Mouse (Mus musculus) embryonic facial prominence, embryonic 15.5 days (tissue): ENCODE data around the gene Olfr1061. TPM values are rescaled to one million over a fixed set of nuclear protein-coding genes. Genes with fewer than 3 reads are reported as not detected.
"Not testable (repeated sequence)": the region's sequence is repeated elsewhere in the genome, so short reads cannot be mapped to it uniquely, and the experiment has no call there.

Source experiments
- ATAC-seq: fragments of 200-750 bp; cut with Nextera tagmentation; 2 replicates; pipeline ENCODE4 v1.8.0; 2017; ENCODE audit warnings: low read depth, moderate TSS enrichment; ENCODE audit not compliant: insufficient number of reproducible peaks, low FRiP score, low TSS enrichment
- H3K27ac ChIP-seq: fragments of 300-500 bp; sonication (generic); replicated peaks from 2 replicates; pipeline ENCODE4 v1.5.1; 2015; ENCODE audit warnings: mild to moderate bottlenecking, inconsistent platforms
- H3K27me3 ChIP-seq: fragments of 300-500 bp; sonication (generic); 2 replicates; pipeline ENCODE4 v1.6.1; 2015; ENCODE audit warnings: inconsistent platforms
- H3K36me3 ChIP-seq: fragments of 300-500 bp; sonication (generic); 2 replicates; pipeline ENCODE4 v1.6.1; 2015; ENCODE audit warnings: mild to moderate bottlenecking, inconsistent platforms
- H3K4me1 ChIP-seq: fragments of 300-500 bp; sonication (generic); 2 replicates; pipeline ENCODE4 v1.6.1; 2015; ENCODE audit warnings: inconsistent platforms
- H3K4me2 ChIP-seq: fragments of 300-500 bp; sonication (generic); replicated peaks from 2 replicates; pipeline ENCODE4 v1.6.1; 2015; ENCODE audit warnings: mild to moderate bottlenecking, inconsistent platforms
- H3K4me3 ChIP-seq: fragments of 300-500 bp; sonication (generic); replicated peaks from 2 replicates; pipeline ENCODE4 v1.5.1; 2015; ENCODE audit warnings: mild to moderate bottlenecking, inconsistent platforms
- H3K9ac ChIP-seq: fragments of 300-500 bp; sonication (generic); 2 replicates; pipeline ENCODE4 v1.6.1; 2015; ENCODE audit warnings: inconsistent platforms
- H3K9me3 ChIP-seq: fragments of 300-500 bp; sonication (generic); replicated peaks from 2 replicates; pipeline ENCODE4 v1.6.1; 2016; ENCODE audit warnings: inconsistent platforms
- WGBS: fragments of 180-500 bp; shearing (Covaris S2); methylation state at CpG from one replicate; pipeline ENCODE4 v1.1.7; 2015; 5-methylcytosine and 5-hydroxymethylcytosine counted together
- polyA plus RNA-seq: library from polyadenylated mRNA; unstranded; fragments of >200 nt; fragmentation: Nextera tagmentation; extraction: Ambion mirVana; gene quantifications from 2 replicates; pipeline ENCODE4 v1.2.1, GENCODE M21; 2015

Gene Olfr1061
- not detected in 2 replicates for polyA plus RNA-seq

DNA sequence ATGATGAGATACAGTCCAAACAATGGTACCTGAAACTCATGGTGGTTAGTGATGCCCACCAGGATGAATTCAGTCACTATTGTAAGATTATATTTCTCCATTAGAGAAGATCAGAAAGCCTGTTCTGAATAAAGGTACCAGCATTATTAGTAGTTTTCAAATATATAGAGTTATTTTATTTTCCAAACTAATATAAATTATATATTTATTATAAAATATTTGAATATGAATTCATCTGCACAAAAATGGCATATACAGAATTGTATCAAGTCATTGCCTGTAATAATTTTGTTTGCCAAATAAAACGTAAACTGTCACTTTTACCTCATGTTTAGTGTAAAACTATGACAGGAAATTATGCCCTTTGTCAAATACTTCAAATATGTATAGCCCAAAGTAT is at the start of gene Olfr1061:
Gene Olfr1061, minus strand, starts transcription at position 101 of the 400 bp plus-strand sequence.
- no peak within 1 kb of the TSS for H3K27ac ChIP-seq
- H3K9ac ChIP-seq = no peak within 1 kb of the TSS
- no peaks in the 10 kb centered on the region for H3K4me1 ChIP-seq
- no peak within 1 kb of the TSS for H3K4me2 ChIP-seq
- WGBS = 77% methylated on average over 1 of the region's 1 CpGs
- H3K4me3 ChIP-seq = no peak within 1 kb of the TSS
- no peaks in the 10 kb centered on the region for H3K9me3 ChIP-seq
- no peaks in the 10 kb centered on the region for H3K27me3 ChIP-seq
- no peak for ATAC-seq
- H3K36me3 ChIP-seq = no peaks in the 10 kb centered on the region

DNA sequence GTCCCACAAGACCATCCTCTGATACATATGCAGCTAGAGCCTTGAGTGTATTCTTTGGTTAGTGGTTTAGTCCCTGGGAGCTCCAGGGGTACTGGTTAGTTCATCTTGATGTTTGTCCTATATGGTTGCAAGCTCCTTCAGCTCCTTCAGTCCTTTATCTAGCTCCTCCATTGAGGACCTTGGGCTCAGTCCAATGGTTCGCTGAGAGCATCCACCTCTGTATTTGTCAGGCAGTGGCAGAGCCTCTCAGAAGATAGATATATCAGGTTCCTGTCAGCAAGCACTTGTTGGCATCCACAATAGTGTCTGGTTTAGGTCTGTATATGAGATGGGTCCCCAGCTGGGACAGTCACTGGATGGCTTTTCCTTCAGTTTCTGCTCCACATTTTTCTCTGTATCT is 46.6 kb upstream of the Olfr1061 start:
- Histone ChIP-seq H3K27me3 (no peaks in the 10 kb centered on the region), H3K9ac (no peak overlapping the region), H3K4me1 (no peaks in the 10 kb centered on the region), H3K4me2 (no peak overlapping the region), H3K9me3 (no peaks in the 10 kb centered on the region), H3K27ac (no peak overlapping the region), H3K4me3 (no peak overlapping the region), H3K36me3 (no peaks in the 10 kb centered on the region)
- no peak for ATAC-seq
- WGBS = 85% methylated on average over 1 of the region's 1 CpGs

DNA sequence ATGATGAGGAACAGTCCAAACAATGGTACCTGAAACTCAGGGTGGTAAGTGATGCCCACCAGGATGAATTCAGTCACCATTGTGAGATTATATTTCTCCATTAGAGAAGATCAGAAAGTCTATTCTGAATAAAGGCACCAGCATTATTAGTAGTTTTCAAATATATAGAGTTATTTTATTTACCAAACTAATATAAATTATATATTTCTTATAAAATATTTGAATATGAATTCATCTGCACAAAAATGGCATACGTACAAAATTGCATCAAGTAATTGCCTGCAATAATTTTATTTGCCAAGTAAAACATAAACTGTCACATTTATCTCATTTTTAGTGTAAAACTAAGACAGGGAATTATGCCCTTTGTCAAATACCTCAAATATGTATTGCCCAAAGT is 42.3 kb upstream of the Olfr1061 start, which contains the start of gene Olfr1066:
Gene Olfr1066, minus strand, starts transcription at position 101 of the 400 bp plus-strand sequence.
- ATAC-seq = no peak
- Histone ChIP-seq H3K27me3 (no peaks in the 10 kb centered on the region), H3K9me3 (no peaks in the 10 kb centered on the region), H3K9ac (no peak within 1 kb of the TSS), H3K4me3 (no peak within 1 kb of the TSS), H3K27ac (no peak within 1 kb of the TSS), H3K36me3 (no peaks in the 10 kb centered on the region), H3K4me2 (no peak within 1 kb of the TSS), H3K4me1 (no peaks in the 10 kb centered on the region)
- 85% methylated on average over 1 of the region's 1 CpGs for whole genome bisulfite sequencing

DNA sequence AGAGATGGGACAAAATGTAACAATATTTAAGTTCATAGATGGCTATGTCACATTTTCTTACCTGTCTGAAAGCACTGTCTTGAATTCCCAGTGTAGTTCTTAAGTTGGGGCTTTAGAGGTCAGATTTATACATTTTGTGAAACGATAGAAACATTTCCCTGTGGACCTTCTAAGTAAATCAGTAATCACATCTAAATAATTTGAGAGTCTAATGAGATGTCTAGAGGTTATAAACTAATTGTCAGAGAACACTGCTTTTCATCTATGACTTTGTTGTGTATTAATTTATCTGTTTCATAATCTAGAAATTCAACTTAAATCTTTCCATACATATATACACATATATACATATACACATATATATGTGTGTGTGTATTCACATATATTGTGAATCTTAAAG is 36.6 kb upstream of the Olfr1061 start, which contains the start of gene Olfr1065:
Gene Olfr1065, minus strand, starts transcription at position 101 of the 400 bp plus-strand sequence.
- ATAC-seq, H3K27ac ChIP-seq, H3K36me3 ChIP-seq, H3K9ac ChIP-seq, H3K4me1 ChIP-seq, H3K4me2 ChIP-seq, H3K4me3 ChIP-seq, H3K27me3 ChIP-seq, H3K9me3 ChIP-seq: not testable (repeated sequence)
- WGBS = 75% methylated on average over 1 of the region's 1 CpGs

DNA sequence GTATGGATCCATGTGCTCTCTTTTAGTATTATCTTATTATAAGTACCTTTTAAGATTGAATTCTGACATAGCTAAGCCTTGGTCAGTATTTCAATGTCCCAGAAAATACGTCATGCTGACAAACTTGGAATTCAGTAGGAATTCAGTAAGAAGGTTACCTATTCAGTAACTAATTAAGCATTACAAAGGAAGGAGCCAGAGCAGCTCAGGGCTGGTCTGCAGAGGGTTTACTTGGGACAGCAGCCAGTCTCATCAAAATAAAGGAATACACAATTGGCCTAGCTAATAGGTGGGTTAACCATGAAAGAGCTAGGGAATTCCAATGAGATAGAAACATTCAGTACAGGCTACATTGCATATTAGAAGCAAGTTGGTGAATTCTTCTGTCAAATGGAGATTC is 28.3 kb upstream of the Olfr1061 start:
- H3K27me3 ChIP-seq, H3K27ac ChIP-seq, H3K4me2 ChIP-seq, H3K4me3 ChIP-seq, ATAC-seq, H3K9me3 ChIP-seq, H3K4me1 ChIP-seq, H3K36me3 ChIP-seq, H3K9ac ChIP-seq: not testable (repeated sequence)
- WGBS = 69% methylated on average over 1 of the region's 1 CpGs

DNA sequence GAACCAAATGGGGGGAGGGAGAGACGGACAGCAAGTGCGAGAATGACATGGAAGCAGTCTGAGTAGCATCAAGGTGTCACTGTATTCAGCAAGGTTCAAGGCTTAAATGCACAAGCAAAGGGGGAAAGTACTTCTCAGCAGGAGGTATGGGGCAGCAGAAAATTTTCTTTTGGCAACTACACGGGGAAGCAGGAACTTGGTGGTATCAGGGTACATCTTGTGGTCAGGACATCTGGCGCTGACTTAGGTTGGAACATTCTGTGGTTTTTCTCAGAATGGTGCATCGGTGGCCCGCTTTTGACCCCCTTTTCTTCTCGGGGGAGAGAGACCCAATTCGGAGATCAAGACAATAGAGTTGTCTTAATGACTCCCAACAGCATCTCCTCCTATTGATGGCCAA is 14.7 kb upstream of the Olfr1061 start:
- not testable (repeated sequence) for H3K27me3 ChIP-seq, ATAC-seq, H3K9ac ChIP-seq, H3K4me2 ChIP-seq, H3K36me3 ChIP-seq, H3K9me3 ChIP-seq, H3K4me1 ChIP-seq, H3K4me3 ChIP-seq, H3K27ac ChIP-seq
- 75% methylated on average over 8 of the region's 8 CpGs for WGBS

DNA sequence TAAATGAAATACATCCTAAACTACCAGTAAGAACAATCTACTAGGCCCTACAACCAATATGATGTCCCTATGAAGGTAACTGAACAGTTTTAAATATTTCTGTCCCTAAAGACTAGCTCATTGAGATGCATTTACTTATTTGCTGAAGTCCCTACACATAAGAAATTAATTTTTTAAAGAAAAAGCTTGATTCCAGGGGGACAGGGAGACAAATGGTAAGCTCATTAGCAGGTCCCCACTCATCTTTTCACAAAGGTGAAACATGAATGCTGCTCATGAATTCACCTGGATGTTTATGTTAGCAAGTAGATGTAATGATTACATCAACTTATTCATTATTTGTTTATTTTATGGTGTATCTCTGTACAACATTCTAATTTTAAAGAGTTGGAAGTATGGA is 12.8 kb upstream of the Olfr1061 start, which contains the start of gene Olfr1062:
Gene Olfr1062, minus strand, starts transcription at position 101 of the 400 bp plus-strand sequence.
- not testable (repeated sequence) for H3K27ac ChIP-seq, H3K36me3 ChIP-seq, H3K9ac ChIP-seq, H3K27me3 ChIP-seq, H3K4me1 ChIP-seq, H3K9me3 ChIP-seq, ATAC-seq, H3K4me3 ChIP-seq, H3K4me2 ChIP-seq

DNA sequence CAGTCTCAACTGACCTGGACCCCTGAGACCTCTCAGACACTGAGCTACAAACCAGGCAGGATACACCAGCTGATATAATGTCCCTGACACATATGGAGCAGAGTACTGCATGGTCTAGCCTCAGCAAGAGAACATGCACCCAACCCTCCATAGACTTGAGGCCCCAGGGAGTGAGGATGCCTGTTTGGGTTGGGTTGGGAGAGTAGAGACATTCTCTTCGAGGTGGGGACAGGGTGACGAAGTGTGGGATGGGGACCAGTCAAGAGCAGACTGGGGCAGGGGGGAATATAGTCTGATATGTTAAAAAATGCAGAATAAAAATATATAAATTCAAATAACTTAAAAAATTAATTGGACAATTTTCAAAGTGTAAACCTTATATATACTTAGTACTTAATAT is 18.7 kb downstream of the Olfr1061 start:
- Histone ChIP-seq H3K4me3 (no peak overlapping the region), H3K9me3 (no peaks in the 10 kb centered on the region), H3K4me1 (no peaks in the 10 kb centered on the region), H3K36me3 (no peaks in the 10 kb centered on the region), H3K9ac (no peak overlapping the region), H3K27me3 (no peaks in the 10 kb centered on the region), H3K27ac (no peak overlapping the region), H3K4me2 (no peak overlapping the region)
- WGBS = 88% methylated on average over 2 of the region's 2 CpGs
- no peak for ATAC-seq

DNA sequence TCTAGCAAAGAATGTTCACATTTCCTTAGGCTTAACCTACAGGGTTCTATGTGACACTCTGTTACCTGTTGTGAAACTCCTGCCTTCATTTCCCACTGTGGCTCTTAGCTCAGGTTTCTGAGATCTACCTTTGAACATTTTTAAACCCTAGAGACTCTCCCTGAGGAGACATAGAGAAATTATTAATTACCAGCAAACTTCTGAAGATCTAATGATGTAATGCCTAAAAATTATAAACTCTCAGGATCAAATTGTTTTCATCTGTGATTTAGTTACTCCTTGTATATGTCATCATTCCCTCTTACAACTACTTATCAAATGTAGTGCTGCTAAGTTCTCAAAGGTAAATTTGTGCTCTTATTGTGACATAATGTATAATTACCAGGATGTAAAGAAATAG is 25.4 kb downstream of the Olfr1061 start, which contains the start of gene Olfr1058:
Gene Olfr1058, minus strand, starts transcription at position 101 of the 400 bp plus-strand sequence.
- not testable (repeated sequence) for H3K36me3 ChIP-seq, H3K27me3 ChIP-seq, H3K4me3 ChIP-seq, H3K4me1 ChIP-seq, H3K4me2 ChIP-seq, H3K27ac ChIP-seq, ATAC-seq, H3K9me3 ChIP-seq, H3K9ac ChIP-seq

DNA sequence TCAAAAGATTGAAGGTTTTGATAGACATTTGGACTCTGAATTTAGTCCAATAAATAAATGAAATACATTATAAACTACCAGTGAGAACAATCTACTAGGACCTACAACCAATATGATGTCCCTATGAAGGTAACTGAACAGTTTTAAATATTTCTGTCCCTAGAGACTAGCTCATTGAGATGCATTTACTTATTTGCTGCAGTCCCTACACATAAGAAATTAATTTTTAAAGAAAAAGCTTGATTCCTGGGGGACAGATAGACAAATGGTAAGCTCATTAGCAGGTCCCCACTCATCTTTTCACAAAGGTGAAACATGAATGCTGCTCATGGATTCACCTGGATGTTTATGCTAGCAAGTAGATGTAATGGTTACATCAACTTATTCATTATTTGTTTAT is 35.6 kb downstream of the Olfr1061 start, which contains the start of gene Olfr1057:
Gene Olfr1057, minus strand, starts transcription at position 101 of the 400 bp plus-strand sequence.
- no peaks in the 10 kb centered on the region for H3K36me3 ChIP-seq
- no peak for ATAC-seq
- no peaks in the 10 kb centered on the region for H3K4me1 ChIP-seq
- H3K9me3 ChIP-seq = no peaks in the 10 kb centered on the region
- H3K9ac ChIP-seq = no peak within 1 kb of the TSS
- no peak within 1 kb of the TSS for H3K27ac ChIP-seq
- H3K4me3 ChIP-seq = no peak within 1 kb of the TSS
- no peaks in the 10 kb centered on the region for H3K27me3 ChIP-seq
- H3K4me2 ChIP-seq = no peak within 1 kb of the TSS

DNA sequence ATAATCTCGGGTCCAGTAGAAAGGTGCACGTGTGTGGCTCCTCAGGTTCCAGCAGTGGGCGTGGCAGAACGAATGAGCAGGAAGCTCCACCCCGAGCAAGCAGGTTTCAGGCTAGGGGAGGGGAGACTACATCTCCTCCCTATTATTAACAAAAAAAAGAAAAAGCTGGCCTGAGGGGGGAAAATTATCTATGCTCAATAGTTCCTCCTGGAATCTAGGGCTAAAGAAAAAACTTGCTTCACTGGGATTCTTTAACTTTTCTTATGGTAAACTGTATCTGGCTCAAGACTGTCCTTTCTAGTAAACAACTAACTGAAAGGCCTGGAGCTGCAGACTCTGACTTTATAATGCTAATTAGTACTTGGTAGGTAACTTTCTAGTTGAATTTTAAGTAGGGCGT is 47.5 kb downstream of the Olfr1061 start:
- not testable (repeated sequence) for H3K4me3 ChIP-seq, H3K4me1 ChIP-seq, H3K27ac ChIP-seq, H3K9me3 ChIP-seq, H3K9ac ChIP-seq, H3K36me3 ChIP-seq, H3K27me3 ChIP-seq, ATAC-seq, H3K4me2 ChIP-seq
- 100% methylated on average over 1 of the region's 6 CpGs for WGBS
